Mouse (Mus musculus): ENCODE measurements around the gene Rilpl1.

DNA sequence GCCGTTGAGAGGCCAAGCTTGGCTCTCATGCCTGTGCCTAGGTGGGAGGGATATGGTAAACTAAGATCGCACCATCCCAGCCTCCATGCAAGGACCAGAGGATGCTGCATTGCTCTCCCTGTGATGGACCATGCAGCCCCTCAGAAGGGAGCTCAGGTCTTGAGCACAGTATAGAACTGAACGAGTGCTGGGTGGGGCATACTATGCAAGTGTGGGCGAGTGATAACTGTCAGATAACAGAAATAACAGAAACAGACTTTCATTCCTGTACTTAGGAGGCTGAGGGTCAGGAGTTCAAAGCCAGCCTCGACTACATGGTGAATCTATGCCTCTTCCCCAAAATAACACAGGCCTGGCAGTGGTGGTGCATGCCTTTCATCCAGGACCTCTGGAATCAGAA lies 3.8 kb upstream of the Rilpl1 start:
- no peak for TF ChIP-seq POLR2A (IDR thresholded peaks at IDR 0.05; ENCODE audit: insufficient read depth, low read depth, low read length)
- no peak for TF ChIP-seq CTCF (IDR thresholded peaks at IDR 0.05; ENCODE audit: insufficient read depth, low read depth, low read length)

All from olfactory bulb, adult 2 months (tissue).